Mouse (Mus musculus): ENCODE data around the gene Pecr.
"Not testable (repeated sequence)": the region's sequence is repeated elsewhere in the genome, so short reads cannot be mapped to it uniquely, and the experiment has no call there.

The Pecr gene

DNA sequence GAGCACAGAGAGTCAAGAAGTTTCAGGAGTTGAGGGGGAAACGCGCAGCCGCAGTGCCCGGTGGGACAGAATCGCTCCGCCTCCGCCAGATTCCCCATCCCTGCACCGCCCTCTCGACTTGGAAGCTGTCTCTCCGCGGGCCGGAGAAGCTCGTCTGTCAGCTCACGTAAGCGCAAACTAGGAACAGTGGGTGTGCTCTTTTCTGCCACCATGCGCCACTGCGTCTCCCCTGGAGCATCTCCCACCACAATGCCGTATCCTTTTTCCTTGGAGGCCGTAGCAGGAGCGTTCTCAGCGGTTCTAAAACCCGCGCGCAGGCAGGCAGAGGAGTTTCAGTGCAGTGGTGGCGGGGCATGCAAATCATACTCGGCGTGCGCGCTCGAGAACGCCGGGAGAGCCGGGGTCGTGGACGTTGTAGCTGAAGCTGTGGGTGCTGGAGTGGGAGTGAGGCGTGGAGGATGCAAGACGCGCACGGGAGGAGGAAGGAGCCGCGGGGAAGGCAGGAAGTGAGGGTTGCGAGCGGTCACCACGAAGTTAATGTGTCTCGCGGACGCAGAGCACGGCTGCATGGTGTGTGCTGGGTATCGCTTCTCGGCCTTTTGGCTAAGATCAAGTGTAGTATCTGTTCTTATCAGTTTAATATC is 47.6 kb downstream of the Pecr start:
- peak; percentile 61 for DNase-seq (ENCODE audit: low spot score)

DNA sequence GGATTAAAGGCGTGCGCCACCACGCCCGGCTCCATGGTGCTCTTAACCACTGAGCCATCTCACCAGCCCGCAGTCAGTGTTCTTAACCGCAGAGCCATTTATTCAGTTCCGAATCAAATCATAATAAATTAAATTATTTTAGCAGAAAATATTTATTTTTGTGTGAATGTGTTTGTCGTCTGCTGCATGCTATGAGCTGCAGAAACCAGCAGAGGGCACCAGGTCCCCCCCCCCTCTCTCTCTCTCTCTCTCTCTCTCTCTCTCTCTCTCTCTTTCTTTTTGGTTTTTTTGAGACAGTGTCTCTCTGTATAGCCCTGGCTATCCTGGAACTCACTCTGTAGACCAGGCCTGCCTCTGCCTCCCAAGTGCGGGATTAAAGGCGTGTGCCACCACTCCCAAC is 51.5 kb downstream of the Pecr start:
- not testable (repeated sequence) for DNase-seq (ENCODE audit: low spot score)

DNA sequence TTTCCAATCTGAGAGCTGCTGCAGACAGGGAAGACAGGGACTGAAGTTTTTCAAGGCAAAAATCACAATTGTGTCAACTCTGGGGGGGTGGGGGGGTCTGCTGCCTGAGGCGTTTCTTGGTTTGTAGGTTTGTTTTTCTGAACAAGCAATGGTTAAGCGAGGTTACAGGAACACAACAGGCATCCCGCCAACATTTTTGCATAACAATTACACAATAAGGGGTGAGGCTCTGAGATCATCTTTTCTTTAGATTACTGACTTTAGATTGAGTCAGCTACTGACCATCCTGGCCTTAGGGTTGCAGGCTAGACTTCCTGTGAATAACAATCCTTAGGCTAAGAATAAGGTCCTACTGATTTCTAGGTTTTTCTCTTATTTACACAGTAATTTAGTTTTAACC is 55.1 kb downstream of the Pecr start:
- DNase-seq (ENCODE audit: low spot score): no peak

DNA sequence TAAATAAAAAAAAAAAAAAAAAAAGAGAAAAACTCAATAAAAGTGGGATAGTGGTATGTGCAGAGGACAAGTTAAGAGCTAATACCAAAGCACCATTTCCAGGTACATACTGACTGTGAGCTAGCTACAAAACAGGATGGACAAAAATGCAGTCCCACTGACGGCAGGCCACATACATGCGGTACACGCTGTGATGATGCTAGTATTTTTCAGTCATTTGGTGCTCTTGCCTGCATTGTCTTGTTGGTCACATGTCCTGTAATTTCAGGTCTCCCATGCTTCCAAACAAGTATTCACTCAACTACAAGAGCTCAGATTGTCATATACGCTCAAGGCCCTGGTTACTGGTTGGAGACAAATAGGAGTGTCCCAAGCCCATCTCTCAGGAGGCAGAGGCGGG is 56.6 kb downstream of the Pecr start:
- no peak for DNase-seq (ENCODE audit: low spot score)

DNA sequence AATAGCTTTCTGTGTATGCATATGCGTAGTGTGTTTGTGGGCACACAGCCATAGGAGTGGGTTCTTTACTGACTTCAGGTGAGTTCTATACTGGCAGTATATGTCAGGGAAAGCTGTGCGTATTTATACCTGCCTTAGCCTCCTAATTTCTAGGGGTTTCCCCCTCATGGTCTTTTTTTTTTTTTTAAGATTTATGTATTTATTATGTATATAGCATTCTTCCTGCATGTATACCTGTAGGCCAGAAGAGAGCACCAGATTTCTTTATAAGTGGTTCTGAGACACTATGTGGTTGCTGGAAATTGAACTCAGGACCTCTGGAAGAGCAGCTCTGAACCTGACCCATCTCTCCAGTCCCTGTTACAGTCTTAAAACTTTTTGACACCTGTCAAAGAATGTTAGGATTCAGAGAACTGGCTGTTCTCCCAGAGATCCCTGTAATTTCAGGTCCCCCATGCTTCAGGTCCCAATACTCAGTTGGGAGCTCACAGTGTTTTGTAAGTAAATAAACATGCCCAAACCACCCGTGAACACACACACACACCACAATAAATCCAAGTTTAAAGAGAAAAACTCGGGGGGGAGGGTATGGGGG is 57.1 kb downstream of the Pecr start:
- no peak for DNase-seq (ENCODE audit: low spot score)

DNA sequence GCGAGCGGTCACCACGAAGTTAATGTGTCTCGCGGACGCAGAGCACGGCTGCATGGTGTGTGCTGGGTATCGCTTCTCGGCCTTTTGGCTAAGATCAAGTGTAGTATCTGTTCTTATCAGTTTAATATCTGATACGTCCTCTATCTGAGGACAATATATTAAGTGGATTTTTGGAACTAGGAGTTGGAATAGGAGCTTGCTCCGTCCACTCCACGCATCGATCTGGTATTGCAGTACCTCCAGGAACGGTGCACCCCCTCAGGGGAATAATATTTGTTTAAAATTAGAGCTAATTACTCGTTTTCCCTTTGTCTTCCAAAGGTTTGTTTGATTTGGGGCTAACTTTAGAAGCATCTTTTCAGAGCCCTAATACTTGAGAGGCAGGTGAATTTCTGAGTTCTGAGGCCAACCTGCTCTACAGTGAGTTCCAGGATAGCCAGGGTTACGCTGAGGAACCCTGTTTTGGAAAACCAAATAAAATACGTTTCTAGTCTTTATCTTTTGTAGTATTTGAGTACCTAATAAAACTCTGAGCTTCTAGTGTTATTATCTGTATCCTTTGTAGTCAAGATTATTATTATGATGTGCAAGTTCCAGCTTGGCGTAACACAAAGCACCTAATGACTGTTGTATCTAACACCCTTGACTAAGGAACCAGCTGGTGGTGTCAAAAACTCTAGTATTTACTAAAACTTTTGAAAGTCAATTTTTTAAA is 57.8 kb downstream of the Pecr start:
- DNase-seq (ENCODE audit: low spot score): peak; percentile 34

DNA sequence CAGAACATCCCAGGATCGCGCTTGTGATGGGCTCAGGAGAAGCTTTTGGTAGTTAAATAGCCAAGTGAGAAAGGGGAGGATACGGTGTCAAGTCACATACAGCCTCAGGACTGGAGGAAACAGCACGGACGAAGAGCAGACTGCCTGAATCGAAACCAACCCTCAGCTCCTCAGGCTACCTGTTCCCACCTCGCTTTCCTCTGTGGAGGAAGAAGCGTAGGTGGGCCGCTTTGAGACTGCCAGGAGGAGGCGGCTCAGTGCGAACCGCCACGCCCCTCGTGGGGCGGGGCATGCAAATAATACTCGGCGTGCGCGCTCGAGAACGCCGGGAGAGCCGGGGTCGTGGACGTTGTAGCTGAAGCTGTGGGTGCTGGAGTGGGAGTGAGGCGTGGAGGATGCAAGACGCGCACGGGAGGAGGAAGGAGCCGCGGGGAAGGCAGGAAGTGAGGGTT is 58.4 kb downstream of the Pecr start:
- peak; percentile 69 for DNase-seq (ENCODE audit: low spot score)

DNA sequence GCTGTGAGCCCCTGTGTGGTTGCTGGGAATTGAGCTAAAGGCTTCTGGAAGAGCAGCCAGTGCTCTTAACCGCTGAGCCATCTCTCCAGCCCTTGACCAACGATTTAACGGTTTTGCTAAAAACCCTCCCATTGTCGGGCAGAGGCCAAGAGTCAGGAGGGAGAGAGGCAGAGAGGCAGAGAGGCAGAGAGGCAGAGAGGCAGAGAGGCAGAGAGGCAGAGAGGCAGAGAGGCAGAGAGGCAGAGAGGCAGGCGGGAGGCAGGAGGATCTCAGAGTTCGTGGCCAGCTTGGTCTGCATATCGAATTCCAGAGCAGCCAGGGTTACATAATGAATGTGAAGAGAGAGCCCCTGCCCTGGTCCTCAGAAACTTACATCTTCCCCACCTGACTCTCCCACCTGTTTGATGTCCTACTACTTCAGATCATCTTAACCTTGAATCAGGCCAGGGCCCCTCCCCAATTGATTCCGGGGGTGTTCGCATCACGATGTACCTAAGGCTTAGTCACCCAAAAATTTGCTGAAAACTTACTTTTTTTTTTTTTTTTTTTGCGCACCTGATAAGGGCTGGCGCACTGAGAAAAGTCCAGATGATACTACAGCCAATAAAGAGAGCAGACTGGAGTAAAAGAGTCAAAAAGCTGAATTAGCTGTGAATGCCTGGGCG is 58.9 kb downstream of the Pecr start:
- DNase-seq (ENCODE audit: low spot score): no peak

DNA sequence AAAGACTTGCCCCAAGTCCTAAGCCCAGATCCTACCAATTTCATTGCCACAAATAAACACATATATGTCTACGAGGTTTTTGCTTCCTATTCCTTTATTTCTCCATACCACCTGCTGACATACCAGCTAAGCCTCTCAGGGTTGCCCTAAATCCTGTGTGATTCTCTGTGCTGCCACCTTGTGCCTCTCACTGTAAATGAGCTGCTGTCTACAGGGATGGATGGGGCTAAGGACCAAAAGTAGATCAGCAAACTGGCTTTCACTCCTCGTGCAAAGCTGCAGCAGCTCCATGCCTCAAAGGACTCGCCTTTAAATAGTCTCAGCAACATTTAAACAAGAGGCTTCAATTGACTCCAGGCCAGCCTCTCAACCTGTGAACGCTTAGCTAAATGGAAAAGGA is 64.1 kb downstream of the Pecr start:
- no peak for DNase-seq (ENCODE audit: low spot score)

DNA sequence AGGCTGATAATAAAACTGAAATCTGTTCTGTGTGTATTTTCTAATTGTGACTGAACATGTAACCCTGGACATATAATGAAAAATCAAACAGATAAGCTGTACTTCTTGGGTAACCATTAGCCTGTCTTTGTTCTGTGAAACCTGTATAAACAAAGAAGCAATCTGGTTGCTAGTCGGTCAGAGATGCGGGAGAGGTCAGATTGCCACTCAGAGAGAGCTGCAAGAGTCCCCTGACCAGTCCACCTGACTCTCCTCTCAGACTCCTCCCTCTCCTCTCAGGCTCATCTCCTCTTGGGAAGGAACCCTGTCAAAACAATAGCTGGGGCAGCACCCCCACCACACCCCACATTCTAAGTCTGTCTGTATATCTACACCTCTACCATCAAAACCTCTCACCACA is 65.0 kb downstream of the Pecr start:
- DNase-seq (ENCODE audit: low spot score): no peak

DNA sequence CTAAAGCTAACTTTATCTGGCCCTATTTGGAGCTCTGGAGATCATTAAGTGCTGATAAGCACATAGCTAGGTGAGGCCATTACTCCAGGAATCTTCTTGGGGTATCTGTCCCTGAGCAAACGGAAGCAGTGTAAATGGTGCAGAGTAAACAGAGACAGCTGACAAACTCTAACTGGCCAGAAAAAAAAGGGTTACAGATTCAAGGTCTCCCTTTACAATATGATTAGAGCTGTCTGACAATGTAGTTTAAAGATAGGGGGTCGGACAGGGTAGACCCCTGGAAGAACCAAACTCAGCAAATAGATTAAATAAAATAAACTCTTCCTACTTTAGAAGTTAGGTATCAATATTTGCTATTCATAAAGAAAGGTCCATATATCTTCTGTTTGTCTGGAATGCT is 65.5 kb downstream of the Pecr start:
- DNase-seq (ENCODE audit: low spot score): no peak

DNA sequence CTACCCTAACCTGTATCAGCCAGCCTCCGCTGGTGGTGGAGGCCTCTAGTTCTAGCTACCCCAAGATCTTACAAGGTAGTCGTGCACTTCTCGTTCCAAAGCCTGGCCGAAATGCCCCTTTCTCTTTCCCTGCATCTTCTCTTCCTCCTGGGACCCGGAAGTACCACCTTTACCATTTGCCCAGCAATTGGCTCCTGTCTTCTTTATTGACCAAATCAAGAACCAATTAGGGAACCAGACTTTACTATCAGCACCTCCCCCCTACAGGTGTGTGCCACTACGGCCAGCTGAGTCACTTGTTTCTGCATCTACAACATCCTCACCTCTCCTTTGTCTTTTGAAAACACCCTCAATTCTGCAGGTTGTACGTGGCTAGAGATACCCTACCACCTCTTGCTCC is 67.4 kb downstream of the Pecr start:
- DNase-seq (ENCODE audit: low spot score): no peak

DNA sequence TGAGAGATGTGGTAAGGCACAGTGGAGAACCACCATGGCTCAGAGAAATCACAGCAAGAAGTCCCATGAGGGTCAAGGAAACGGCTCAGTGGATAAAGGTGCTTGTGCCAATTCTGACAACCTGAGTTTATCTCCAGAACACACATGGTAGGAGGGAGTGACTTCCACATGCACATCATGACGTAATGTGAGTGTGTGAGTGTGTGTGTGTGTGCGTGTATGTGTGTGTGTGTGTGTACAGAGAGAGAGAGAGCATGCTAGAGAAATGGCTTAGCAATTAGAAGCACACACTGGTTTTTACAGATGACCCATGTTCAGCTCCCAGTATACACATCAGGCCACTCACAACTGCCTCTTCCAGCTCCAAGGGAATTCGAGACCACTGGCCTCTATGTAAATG is 68.9 kb downstream of the Pecr start:
- no peak for DNase-seq (ENCODE audit: low spot score)

DNA sequence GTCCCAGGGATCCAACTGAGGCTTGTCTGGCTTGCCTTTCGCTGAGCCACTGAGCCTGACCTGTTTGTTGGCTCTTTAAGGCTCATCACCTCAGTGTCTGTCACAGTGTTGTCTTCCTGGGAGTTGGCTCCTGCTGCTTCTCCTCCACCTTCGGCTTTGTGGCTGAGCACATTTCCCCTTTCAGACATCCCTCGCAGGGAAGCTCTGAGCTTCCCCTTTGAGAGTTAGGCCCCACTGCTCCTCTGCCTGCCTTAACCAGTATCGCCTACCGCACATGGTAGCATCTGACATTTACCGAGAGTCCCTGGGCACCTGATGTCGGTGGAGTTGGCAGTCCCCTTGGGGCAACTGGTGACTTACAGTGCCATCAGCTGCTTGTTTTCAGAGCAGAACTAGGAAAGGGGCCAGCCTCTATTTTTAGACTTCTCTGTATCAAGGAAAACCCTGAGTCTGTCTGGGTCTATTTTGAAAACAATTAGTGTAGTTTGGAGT is 69.6 kb downstream of the Pecr start:
- DNase-seq (ENCODE audit: low spot score): no peak

DNA sequence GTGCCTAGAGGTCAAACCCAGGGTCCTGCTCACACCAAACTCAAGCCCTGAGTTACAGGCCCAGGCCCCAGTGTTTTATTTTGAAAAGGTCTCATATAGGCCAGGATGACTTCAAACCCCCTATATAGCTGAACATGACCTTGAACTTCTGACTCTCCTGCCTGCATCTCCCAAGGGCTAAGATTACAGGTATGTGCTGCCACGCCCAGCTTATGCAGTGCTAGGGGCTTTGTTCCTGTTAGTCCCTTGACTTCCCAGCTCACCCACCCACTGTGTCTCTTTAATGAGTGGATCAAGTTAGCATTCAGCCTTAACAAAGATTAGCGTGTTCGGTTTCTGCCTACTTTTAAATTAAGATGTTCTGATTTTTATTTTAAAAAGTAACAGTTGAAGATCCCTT is 70.2 kb downstream of the Pecr start:
- DNase-seq (ENCODE audit: low spot score): no peak

DNA sequence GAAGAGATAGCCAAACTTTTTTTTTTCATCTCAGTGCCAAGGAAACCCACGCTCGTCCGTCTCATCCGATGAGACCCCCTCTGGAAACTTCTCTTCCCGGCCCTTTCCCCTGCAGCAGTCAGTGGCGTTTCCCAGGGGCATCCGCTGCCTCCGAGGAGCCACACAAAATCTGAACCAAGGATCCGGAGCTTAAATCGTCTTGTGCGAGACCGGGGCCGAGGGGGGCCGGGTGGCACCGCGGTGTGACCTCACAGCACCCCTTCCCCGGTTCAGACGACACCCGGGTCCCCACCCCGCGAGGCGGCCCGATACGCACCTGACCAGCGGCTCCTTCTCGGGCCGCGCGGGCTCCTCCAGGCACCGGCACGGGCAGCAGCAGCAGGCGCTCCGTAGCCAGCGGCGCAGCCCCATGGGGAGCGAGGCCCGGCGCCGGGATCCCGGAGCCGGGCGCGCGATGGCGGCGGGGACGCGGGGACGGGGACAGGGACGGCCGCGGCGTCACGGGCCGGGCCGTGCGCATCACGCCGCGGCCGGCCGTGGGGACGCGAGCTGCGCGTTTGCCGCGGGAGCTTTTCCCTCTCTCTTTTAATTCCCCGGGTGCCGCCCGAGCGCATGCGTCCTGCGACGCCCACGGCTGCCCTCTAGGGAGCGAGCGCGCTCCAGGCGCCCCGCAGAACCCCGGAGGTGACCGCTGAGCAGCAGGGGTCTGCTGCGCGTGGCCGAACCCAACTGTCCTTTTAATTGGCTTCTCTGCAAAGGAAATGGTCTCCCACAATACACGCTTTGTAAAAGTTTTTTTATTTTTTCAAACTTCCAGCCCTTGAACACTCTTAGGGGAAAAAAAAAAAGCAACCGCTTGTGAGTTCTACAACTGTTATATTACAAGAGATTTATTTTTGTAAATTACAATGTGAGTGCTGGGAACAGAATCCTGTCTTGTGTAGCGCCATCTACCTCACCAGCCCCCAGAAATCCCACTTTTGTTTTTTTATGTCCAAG is 72.1 kb downstream of the Pecr start, which contains the start of gene Mreg:
Gene Mreg (minus strand): TSS at position 607 of the 999 bp plus-strand sequence.
- peak; percentile 51 for DNase-seq (ENCODE audit: low spot score)

DNA sequence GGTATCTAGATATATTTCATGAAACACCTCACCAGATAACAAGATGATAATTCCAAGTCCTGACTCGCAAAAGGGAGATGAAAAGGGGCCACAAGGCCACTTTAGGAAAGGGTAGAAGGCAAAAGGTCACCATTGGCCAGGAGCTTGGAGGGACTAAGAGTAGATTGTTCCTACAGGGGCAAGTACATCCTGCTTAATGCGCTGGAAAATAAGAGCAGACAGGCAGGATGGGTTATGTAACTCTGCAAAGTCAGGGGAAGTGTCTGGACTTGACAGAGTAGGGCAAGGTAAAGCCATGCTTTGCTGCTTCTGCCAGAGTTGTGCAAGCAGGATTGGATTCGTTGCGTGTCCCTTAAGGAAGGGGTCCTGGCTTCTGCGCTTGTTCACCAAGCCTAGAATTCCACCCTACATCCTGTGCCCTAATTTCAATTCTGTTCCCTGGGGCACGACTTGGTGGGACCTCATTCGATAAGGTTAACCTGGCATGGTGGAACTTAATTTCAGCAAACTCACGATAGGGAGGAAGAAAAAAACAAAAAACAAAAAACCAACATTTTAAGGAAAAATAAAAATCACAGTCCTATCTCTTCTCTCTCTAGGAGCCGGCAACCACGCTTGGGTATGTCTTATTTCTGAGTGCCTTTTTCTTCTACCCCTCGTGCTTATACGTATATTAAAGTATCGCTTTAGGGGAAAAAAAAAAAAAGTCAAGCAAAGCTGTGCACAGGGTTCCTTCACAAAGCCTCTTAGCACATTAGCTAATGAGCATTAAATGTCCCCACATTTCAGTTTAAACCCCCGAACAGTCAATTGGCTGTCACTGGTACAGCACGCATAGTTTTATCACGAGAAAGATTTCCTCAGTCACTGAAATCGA is 73.1 kb downstream of the Pecr start:
- DNase-seq (ENCODE audit: low spot score): no peak

Data from ovary, postnatal 14 days (tissue).